Mouse (Mus musculus) adrenal gland, adult 8-10 months (tissue): ENCODE data around the gene Lhx2. TPM values are rescaled to one million over a fixed set of nuclear protein-coding genes. Genes with fewer than 3 reads are reported as not detected.

Experiments
- DNase-seq: peaks from one replicate; pipeline ENCODE4 v3.0.0; 2022
- total RNA-seq, 4 experiments: library from RNA; stranded (reverse); gene quantifications; 2 replicates each; pipeline ENCODE4 v1.2.4; 2022

The Lhx2 gene
- total RNA-seq, 4 experiments from 2014 or later = not detected

GRCm38 (mm10) chr2:38410227-38410626 is 71.1 kb downstream of the Lhx2 start:
- DNase-seq = no peak

GRCm38 (mm10) chr2:38412599-38413177 is 73.6 kb downstream of the Lhx2 start:
- DNase-seq = no peak

GRCm38 (mm10) chr2:38417970-38418369 is 78.9 kb downstream of the Lhx2 start:
- DNase-seq = no peak

Other genes starting within 250 kb of the Lhx2 start
- 10 to 100 TPM; 27.9 to 41.0 (median 32.3) TPM for gene Dennd1a, start 51.9 kb upstream of the Lhx2 start, total RNA-seq
- gene Nek6, start 172.4 kb downstream of the Lhx2 start, total RNA-seq = 10 to 100 TPM in 3 of 4 experiments, 1 to 10 TPM in 1; 9.3 to 27.3 (median 18.6) TPM